Mouse (Mus musculus): ENCODE measurements around the gene Arrb1. TPM values are rescaled to one million over a fixed set of nuclear protein-coding genes. Genes with fewer than 3 reads are reported as not detected.

Gene Arrb1
- total RNA-seq, 2 experiments from 2014 or later, result 147 to 150 TPM

- DNase-seq, result peak; percentile 37
- intact Hi-C loops (cut with DNase I), result no loop called here
Measured at GRCm38 (mm10) chr7:99572931-99573330, 37.7 kb downstream of the Arrb1 start.

GRCm38 (mm10) chr7:99573351-99573750 lies 38.1 kb downstream of the Arrb1 start:
- no peak for DNase-seq
- intact Hi-C loops (cut with DNase I), result no loop called here

GRCm38 (mm10) chr7:99578246-99578645 lies 43.0 kb downstream of the Arrb1 start:
- DNase-seq, result no peak
- intact Hi-C loops (cut with DNase I), result no loop called here

- DNase-seq, result no peak
- intact Hi-C loops (cut with DNase I), result no loop called here
Measured at GRCm38 (mm10) chr7:99579491-99580190, 44.4 kb downstream of the Arrb1 start.

- intact Hi-C loops (cut with DNase I), result no loop called here
- no peak for DNase-seq
Measured at GRCm38 (mm10) chr7:99580247-99580646, 45.0 kb downstream of the Arrb1 start.

GRCm38 (mm10) chr7:99582306-99582705 lies 47.0 kb downstream of the Arrb1 start:
- no peak for DNase-seq
- intact Hi-C loops (cut with DNase I), result no loop called here

- DNase-seq, result no peak
- intact Hi-C loops (cut with DNase I), result no loop called here
Measured at GRCm38 (mm10) chr7:99582867-99583266, 47.6 kb downstream of the Arrb1 start.

GRCm38 (mm10) chr7:99583625-99584024 lies 48.4 kb downstream of the Arrb1 start:
- DNase-seq, result no peak
- intact Hi-C loops (cut with DNase I), result no loop called here

GRCm38 (mm10) chr7:99585976-99586375 lies 50.7 kb downstream of the Arrb1 start:
- intact Hi-C loops (cut with DNase I), result no loop called here
- no peak for DNase-seq

GRCm38 (mm10) chr7:99590064-99590463 lies 54.8 kb downstream of the Arrb1 start:
- intact Hi-C loops (cut with DNase I), result loop anchor here (2.0 kb wide), 1 partner anchor 89 kb away; no protein-coding TSS in a partner anchor
- peak; percentile 77 for DNase-seq

- intact Hi-C loops (cut with DNase I), result loop anchor here (2.0 kb wide), 1 partner anchor 90 kb away; no protein-coding TSS in a partner anchor
Measured at GRCm38 (mm10) chr7:99590646-99591045, 55.4 kb downstream of the Arrb1 start.

GRCm38 (mm10) chr7:99592669-99593068 lies 57.4 kb downstream of the Arrb1 start:
- intact Hi-C loops (cut with DNase I), result no loop called here
- DNase-seq, result no peak

More at GRCm38 (mm10) chr7:99590646-99591045, 55.4 kb downstream of the Arrb1 start:
- no peak for DNase-seq

- intact Hi-C loops (cut with DNase I), result no loop called here
- no peak for DNase-seq
Measured at GRCm38 (mm10) chr7:99593868-99594803, 58.9 kb downstream of the Arrb1 start.

- intact Hi-C loops (cut with DNase I), result no loop called here
- no peak for DNase-seq
Measured at GRCm38 (mm10) chr7:99598722-99599121, 63.5 kb downstream of the Arrb1 start.

GRCm38 (mm10) chr7:99603875-99604662 lies 68.8 kb downstream of the Arrb1 start:
- intact Hi-C loops (cut with DNase I), result no loop called here
- DNase-seq, result peak; percentile 50

- DNase-seq, result no peak
- intact Hi-C loops (cut with DNase I), result no loop called here
Measured at GRCm38 (mm10) chr7:99605058-99605457, 69.8 kb downstream of the Arrb1 start.

GRCm38 (mm10) chr7:99606303-99606702 lies 71.0 kb downstream of the Arrb1 start:
- intact Hi-C loops (cut with DNase I), result no loop called here
- no peak for DNase-seq

GRCm38 (mm10) chr7:99606766-99607165 lies 71.5 kb downstream of the Arrb1 start:
- no peak for DNase-seq
- intact Hi-C loops (cut with DNase I), result no loop called here

- no peak for DNase-seq
- intact Hi-C loops (cut with DNase I), result no loop called here
Measured at GRCm38 (mm10) chr7:99607632-99608031, 72.4 kb downstream of the Arrb1 start.

GRCm38 (mm10) chr7:99618264-99618663 lies 83.0 kb downstream of the Arrb1 start:
- intact Hi-C loops (cut with DNase I), result loop anchor here (2.0 to 5.0 kb wide), 2 partner anchors 181 to 259 kb away; no protein-coding TSS in a partner anchor
- no peak for DNase-seq

- intact Hi-C loops (cut with DNase I), result loop anchor here (2.0 to 5.0 kb wide), 2 partner anchors 180 to 258 kb away; no protein-coding TSS in a partner anchor
- peak; percentile 41 for DNase-seq
Measured at GRCm38 (mm10) chr7:99618860-99619259, 83.6 kb downstream of the Arrb1 start.

Data from left cerebral cortex, postnatal 4 days (tissue).